Mouse (Mus musculus): Measurements from ENCODE around the gene Csnk2b.

Gene Csnk2b

DNA sequence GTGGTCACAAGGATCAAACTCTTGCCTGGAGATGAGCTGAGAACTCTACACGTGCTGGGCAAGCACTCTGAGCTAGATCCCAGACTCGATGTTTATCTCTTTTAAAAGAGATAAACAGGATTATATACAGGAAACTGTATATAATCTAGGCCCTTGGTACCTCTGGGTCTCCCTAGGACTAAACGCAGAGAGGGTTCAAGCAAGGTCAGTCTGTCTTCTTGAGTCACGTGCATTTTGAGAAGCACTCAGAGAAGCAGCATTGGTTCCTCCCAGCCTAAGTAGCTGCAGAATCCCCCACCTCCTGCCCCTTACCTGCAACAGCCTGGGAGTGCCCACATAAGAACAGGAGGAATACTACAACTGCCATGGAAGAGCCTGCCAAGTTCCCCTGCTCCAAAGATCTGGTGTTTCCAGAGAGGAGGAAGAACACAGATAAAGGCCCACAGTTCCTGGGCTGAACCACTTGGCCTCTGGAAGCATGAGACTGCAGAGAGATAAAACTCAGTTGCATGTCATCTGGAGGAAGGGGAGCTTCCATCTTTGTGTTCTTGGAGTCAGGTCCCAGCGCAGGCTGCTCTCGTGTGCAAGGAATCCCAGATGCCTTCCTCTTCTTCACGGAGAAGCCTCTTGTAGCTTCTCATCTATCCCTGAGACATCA, 36.5 kb downstream of the Csnk2b start, which contains the start of gene Ly6g6f:
Gene Ly6g6f (minus strand): TSS at position 403 of the 658 bp plus-strand sequence.
- DNase-seq: no peak

DNA sequence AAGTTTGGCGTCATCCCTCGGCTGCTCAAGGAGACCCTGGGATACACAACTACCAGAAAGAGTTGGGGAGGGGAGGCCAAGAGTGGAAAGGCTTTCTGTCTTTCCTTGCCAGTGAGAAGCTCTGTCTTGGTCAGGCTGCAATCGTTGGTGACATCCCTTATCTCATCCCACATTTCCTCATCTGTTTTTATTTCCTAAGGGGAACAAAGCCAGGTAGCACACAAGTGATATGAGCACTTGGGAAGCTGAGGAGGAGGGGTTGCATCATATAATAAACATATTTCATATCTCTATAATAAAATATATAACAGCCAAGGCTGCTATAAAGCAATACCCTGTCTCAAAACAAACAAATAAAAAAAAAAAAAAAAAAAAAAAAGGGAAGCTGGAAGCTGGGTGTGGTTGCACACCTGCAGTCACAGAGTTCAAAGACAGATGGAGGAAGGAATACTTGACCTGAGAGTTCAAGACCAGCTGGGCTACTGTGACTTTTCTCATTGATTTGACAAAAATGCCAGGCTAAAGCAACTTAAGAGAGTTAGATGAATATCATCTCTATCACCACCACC, 37.8 kb downstream of the Csnk2b start:
- DNase-seq: no peak

DNA sequence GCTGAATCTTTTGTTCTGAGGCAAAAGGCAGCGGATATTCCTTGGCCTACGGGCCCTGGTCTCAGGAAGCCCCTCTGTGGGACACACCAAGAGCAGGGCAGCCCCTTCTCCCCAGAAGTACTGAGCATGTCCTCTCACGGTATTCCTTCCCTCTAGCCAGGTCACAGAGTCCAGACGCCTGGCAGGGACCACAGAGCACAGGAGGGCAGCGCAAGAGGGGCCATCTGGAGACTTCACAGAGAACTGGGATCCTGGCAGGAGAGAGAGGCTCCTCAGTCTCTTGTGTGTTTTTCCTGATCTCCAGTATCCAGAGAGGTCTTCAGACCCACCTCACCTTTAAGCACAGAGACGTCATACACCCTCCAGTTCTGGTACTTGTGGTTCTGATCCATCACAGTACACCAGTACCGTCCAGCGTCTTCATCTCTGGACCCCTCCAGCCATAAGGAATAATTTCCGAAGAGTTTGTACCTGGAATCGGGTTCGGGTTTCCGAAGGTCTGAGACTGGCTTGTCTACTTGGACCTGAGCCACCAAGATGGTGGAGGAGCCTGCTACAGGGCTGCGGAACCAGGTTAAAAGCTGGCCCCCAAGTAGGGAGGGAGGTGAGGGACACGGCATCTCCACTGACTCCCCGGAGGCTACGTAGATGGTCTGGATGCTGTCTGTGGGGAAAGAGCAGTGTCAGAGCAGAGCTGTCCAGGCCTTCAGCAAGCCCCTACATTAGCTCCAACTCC, 38.8 kb downstream of the Csnk2b start:
- no peak for DNase-seq

DNA sequence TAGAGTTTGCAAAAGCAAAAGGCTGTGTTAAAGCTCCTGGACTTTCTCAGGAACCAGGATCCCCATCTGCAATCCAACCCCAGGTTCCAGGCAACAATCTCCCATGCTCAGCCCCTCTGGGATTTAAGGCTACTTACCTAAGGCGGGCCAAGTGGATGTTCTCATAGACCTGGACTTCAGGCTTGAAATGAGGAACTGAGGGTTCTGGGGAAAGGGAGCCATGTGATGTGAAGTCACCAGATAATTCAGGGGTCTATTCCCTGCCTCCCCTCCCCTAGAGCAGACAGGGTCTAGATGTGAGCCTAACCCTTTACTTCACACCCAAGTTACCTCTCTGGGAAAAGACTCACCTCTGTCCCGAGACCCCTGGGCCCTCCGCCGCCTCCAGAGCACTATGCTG, 41.1 kb downstream of the Csnk2b start:
- DNase-seq: no peak

DNA sequence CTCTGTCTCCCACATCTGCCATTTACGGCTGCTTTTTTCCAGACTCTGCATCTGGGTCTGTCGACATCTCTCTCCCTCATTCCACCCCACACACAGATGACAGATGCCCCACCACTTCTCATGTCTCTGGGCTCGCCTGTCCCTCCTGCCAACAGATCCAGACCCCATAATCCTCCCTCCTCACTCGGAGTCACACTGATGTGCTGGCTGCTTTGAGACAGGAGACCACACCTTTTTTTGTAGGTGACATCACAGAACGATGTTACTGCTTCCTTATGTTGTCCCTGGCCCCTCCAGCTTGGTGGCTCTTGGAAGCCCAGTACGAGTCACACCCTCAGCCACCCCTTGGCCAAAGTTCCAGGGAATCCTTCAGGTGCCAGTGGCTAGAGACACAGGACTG, 41.6 kb downstream of the Csnk2b start:
- DNase-seq: no peak

DNA sequence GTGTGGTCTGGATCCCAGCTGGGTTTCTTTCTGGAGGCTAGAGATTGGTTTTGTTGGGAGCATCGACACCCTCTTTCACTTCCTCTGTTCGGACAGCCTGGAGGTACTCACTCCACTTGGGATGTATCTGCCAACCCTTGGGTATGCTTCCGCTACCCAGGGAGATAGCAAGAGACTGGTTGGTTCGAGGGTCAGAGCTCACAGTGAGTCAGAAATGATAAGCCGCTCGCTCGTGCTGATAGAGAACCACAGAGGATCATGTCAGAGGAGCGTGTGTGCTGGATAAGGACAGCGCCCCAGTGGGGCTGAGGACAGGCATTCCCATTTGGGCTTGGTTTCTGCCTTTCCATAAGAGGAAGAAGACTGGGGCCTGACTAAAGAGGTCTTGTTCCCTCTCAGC, 42.1 kb downstream of the Csnk2b start:
- no peak for DNase-seq

DNA sequence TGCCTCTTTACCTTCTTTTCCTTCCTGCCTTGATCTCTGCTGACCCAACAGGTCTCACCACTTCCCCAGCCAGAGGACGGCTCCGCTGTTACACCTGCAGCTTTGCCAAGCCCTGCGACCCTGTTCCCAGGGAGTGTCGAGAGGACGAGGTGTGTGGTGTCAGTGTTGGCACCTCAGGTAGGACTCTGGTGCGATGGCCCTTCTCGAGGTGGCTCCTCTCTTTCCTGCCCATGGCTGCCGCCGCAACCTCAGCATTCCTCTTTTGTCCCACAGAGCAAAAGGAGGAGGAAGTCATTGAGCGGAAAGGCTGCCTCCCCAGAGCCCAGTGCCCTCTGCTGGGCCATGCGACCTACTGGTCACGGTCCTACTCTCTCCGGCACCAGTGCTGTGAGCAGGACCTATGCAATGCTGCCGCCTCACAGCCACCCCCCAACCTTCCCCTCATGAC, 44.0 kb downstream of the Csnk2b start, which contains the start of gene Ly6g6d:
Gene Ly6g6d (minus strand): TSS at position 280 of the 448 bp plus-strand sequence.
- DNase-seq: peak; percentile 80

DNA sequence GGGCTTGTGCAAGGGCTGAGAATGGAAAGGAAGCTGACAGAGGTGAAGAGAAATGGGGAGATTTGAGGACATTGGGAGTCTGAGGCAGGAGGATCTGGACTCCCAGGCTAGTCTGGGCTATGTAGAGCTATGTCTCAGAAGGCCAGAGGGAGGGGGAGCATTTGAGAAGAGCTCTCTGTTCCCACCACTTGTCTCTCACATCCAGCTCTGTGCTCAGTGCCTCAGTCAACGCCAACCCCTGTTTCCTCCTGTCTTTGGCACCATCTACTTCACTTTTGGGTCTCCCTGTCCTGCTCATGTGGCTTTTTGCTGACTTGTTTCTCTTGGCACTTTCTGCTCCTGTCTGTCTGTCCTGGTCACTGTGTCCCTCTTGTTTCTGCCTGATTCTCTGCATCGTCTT, 44.6 kb downstream of the Csnk2b start:
- DNase-seq: no peak

DNA sequence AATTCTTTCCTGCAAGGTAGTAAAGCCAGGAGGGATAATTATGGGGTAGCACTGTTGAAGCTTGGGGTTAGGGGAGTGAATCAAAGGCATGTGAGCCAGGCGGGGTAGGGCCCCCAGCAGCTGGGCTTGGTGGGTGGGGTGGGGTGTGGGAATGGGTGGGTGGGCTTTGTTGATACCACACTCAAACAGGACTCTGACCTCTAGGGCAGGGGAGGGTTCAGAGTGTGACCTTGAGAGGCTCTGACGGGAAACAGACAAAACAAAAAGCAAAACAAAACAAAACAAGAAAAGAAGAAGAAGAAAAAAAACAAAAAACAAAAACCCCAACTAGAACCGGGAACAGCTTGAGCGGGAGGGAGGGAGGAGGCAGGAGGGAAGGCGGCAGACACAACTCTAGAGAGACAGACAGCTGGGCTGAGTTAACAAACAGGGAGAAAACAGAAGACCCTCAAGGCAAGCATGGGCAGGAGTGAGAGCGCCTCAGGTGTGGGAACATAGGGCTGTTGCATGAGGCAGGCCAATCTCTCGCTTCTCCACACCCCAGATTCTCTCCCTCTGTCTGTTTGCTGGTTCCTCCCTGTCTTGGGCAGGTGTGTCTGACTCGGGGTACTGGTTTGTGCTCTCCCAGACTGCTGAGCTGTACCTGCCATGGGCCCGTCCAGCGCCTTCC, 45.2 kb downstream of the Csnk2b start, which contains the start of gene Ly6g6e:
Gene Ly6g6e (plus strand): TSS at position 396 of the 670 bp plus-strand sequence.
- no peak for DNase-seq

DNA sequence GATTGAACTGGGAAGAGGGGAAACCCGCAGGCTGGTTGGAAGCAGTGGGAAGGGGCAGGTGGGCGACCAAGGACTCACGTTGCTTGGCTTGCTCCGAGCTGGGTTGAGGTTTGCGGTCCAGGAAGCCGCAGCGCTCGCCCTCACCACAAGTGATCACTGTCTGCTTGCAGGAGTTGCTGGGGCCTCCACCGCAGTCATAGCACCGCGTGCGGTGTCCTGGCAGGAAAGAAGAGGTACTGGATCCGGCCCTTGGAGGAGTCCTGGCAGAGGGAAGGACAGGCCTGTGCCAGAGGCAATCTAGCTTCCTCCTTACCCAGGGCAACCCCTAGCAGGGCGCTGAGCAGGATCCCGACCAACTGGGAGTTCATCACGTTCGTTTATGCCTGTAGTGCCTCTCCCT, 47.8 kb downstream of the Csnk2b start:
- DNase-seq: no peak

DNA sequence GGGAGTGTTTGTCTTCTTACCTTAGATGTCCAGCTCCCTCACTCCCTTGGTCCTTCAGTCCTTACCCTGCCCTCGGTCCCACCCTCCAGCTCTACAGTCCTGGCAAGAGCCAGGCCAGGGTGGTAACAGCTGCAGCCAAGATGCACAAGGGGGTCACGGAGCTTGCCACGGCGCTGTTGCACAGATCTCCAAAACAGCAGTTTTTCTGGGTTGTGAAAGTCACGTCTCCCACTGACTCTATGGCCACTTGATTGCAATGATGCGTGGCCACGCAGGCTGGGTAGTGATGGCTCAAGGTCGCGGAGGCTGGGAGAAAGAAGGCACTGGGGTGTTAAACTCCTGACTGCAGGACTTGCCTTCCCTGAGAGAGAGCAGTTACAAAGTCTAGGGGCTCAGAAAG, 50.4 kb downstream of the Csnk2b start:
- DNase-seq: no peak

DNA sequence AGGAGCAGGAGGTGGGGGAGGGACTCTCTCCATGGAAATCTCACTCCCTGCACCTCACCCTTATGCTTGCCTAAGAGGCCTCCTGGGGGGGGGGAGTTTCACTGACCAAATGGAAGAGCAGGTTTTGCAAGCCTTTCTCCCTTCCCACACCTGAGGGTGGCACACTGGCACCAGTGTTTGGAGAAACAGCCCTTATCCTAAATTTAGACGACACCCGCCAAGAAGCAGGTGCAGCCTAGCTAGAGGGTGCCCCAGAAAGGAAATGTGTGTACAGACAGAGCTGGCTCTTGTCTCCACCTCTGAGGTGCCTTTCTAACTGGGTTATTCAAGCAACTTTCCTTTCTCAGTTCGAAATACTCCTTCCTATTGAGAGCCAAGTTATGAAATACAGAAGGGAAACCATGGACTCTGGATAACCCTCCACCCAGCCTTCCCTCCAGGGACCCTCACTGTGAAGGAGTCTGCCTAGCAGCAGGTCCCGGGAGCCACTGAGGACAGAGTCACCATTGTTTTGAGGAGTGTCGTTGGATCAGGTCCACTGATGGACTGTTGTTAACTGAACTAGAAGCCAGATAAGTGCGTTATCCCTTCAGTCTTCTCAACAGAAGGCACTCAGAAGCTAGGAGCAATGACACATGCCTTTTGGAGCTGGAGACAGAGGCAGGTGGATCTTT, 51.2 kb downstream of the Csnk2b start:
- peak; percentile 74 for DNase-seq

DNA sequence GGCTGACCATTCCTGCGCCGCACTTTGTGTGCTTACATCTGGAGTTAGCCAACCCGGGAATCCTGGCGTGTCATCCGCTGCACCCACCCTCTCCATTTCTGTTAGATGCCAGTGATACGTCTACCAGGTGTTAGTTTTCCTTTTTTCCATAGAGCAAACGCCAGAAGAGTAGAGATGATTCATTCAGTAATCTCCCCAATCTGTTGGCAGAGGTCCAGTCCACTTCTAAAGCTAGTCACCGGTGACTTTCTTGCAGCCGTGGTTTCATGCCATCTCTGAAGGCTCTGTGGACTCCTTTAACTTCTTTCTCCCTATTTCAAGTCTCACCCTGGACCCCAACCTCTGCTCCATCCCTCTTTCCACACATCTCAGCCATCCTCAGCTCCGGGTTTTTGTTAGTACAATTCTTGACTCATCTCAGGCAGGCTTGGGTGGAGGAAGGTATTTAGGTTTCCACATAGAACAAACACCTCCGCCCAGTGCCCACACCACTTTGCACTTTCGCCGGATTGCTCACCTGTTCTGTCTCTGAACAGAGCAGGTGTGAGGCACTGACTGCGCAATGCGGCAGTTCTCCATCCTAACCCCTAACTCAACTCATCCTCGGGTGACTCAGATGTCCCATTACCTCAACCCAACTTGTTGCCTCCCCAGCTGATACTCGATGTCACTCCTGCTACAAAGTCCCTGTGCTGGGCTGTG, 53.5 kb downstream of the Csnk2b start:
- no peak for DNase-seq
